Mouse (Mus musculus): ENCODE measurements at regions not wholly inside any gene's neighbourhood (a gene's known extent, or its start where the extent isn't known, plus 50 kb on each side); places are given as distances from the start of the nearest gene placed in this dataset.

DNA sequence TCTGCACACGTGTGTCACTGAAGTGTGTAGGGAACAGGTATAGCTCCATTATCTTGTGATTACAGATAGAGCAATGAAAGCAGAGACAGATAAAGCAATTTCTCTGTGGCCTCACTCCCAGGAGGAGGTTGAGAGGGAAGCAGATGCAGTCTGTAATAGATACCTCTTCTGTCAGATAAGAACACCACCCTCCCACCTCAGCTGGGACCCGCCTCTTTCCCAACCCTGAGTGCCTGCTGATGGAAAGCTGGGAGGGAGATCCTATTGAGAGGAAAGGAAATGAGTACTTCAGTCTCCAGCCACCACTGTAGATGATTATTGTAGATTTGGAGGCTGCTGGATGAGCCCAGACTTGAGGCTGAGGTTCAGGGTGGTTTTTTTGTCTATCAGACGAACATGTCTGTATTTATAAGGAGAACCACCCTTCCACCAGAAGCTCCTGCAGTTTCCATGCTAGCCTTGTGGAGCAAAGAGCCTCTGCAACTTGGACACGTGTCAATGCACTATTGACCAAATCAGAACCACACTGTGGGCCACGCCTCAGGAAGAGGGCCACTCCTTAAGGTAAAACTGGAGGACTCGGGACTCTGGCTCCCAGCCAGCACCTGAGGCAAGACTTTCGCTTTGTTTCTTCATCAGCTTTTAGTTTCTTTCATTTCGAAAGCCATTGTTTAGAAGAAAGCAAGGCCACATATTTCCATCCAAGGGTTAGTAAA, 55.3 kb upstream of the Plekha5 start:
- DNase-seq (ENCODE audit: extremely low spot score, low spot score): no peak

DNA sequence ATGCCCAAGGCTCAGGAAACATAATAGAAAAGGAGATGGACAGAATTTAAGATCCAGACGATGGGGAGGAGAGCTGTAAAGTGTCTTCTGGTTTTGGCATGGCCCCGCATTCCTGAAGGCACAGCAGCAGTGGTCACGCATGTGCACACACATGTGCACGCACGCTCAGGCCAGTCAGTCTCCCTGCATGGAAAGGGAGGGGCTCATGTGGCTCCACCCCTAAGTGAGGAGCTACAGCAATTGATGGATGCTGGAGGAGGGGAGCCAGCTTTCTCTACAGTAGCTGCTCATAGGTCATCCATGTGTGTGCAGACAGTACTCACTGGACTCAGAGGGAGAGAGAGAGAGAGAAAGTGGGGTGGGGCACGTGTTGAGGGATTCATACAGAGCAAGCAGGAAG, 56.6 kb upstream of the Plekha5 start:
- DNase-seq (ENCODE audit: extremely low spot score, low spot score): no peak

DNA sequence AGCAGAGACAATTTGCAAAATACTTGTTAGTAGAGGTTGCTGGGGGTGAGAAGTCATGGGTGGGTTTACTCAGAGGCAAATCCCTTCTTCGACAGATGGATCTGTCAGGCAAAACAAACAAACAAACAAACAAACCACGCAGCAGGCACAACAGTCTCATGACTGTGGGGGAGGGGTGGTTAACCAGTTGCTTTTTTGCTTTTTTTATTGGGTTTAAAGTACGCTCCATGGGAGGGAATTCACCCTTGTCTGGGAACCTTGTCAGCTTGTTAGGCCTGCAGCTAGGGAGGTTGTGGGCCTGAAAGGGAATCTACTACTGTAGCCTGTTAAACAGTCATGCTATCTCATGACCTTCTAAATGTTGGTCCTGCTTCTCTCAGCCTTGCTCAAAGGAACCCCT, 57.1 kb upstream of the Plekha5 start:
- DNase-seq (ENCODE audit: extremely low spot score, low spot score): no peak

DNA sequence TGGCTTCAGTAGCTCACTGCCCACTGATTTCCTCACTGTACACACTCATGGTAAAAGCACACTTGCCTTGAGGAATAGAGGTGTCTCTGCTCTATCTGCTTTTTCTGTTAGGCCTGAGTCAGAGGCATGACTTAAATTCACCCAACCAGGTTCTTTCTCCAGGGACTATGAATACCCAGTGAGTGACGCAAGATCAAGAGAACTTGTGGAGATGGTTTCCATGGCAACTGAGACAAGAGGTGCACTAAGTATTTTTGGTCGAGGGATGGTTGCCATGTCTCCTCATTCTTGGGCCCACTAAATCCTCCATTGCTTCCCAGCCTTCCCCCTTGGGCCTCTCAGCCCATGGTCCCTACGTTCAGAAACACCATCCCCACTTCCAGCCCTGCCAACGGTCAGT, 62.9 kb upstream of the Plekha5 start:
- DNase-seq (ENCODE audit: extremely low spot score, low spot score): no peak

DNA sequence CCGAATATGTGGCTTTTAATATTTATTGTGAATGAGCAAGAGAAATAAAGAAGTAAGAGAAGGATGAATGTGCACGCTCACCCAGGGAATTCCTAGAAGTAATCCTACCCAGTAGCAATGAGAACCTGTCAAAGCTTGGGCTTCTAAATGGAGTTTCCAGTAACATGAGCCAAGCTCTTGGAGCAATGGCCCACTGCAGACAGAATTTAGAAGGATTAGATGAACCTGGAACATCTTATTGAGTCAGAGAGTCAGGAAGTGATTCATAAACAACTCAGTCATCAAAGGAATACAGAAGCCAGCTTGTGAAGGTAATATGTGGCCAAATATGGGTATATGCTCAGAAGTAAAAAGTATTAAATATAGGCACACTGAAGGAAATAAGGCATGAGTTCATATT, 66.0 kb upstream of the Plekha5 start:
- no peak for DNase-seq (ENCODE audit: extremely low spot score, low spot score)

DNA sequence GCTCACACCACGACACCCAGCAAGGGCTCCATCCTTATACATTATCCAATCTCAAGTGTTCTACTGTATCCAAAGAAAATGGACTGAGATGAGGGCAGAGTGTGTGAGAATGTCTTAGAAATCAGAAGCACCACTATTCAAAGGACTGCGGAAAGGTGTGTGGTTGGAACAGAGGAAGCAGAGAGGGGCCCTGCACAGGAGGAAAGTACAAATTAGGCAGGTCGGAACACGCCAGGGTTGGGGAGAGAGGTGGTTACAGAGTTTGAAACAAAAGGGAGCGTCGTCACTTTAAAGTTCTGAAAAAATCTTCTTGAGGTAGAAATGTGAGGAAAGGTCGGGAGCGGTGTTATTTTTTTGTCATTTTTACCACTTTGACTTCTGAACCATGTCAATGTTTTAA, 66.6 kb upstream of the Plekha5 start:
- DNase-seq (ENCODE audit: extremely low spot score, low spot score): no peak

DNA sequence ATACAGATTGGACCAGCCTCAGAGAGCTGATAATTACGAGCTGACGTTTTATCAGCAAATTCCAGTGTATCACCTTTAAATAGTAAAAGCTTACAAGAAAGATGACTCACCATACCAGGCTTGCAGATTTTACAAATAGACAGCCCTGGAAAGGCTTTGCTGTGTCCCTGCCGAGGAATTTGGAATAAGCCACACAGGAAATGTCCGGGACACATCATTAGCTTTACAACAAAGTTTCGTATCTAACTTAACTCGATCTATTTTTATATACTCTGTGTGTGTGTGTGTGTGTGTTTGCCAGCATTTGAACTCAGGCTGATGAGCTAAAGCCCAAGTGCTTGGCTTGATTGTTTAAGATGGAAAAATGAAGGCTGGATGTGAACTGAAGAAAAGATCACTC, 69.8 kb upstream of the Plekha5 start:
- DNase-seq (ENCODE audit: extremely low spot score, low spot score): no peak

DNA sequence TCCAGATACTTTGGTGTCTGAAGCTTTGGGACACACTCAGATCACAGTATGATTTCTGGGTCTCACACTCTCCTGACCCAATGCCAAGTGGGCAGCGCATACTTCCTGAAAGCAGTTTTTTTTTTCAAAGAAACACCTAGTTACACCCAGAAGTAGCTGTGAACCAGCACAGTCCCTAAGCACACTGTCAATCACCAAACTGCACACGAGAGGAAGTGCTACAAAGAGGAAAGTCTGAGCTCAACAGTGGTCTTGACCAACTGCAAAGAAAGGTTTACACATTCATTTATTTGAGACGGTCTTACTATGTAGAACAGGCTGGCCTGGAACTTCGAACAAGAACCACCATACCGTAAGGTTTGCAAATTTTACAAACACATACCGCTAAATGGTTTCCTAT, 70.2 kb upstream of the Plekha5 start:
- DNase-seq (ENCODE audit: extremely low spot score, low spot score): no peak

DNA sequence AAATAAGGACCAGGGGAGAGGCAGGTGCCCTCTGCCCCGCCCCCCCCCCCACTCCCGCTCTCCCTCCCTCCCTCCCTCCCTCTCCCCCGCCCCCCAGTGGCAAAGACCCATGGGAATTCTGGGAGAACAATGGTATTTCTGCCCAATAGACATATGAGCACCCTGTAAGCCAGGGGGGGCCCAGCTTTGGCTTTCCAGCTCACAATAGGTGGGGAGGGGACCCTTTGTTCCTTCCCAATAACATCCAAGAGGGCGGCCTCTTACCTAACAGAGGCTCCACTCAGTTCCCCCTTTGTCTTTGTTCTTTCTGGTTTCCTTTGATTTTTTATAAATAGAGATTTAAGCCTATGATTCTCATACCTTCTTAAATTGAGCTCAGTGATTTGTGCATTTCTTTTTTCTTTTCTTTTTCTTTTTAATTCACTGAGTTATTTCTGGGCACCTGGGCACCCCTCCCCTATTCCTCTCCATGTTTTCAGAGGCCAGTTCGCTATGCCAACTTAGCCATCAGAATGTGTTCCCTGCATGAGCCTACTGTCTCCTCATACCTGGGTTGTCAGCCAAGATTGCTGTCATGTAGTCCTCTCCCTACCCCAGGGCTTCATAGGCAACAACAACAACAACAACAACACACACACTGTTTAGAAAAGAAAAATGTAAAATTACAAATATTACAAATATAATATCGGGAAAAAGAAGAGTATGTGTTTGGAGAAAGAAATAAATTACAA, 72.3 kb upstream of the Plekha5 start:
- DNase-seq (ENCODE audit: extremely low spot score, low spot score): no peak

DNA sequence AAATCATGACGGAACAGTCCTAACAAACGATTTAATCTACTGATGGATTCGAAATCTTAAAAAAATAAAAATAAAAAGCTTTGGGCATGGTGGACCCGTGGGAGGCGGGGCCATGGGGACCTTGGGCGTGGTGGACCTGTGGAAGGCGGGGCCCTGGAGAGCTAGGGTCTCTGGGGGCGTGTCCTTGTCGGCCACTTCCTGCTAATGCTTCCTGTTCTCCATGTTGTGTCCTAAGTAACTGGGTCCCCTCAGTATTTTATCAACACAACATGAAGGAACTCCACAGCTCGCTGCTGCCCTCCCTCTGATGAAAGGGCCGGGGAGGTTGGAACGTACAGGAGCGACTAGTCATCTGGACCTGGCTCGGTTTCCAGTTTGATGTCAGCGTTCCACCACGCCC, 75.3 kb upstream of the Plekha5 start:
- DNase-seq (ENCODE audit: extremely low spot score, low spot score): no peak

DNA sequence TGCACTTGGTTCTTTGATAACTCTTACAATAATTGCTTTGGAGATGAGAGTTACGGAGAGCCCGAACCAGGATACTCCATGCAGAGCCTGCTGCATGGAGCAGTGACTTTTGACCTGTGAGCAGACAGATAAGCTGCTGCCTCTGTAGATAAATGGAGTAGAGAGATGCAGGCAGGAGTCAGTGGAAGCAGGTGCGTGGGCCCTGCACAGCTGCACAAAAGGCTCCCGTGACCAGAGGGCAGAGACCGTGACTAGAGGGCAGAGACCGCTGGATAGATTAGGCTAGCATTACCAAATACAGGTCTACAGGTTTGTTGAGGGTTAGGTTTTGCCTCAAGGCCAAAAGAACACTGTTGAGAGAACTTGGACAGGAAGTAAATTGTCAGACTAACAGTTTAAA, 76.9 kb upstream of the Plekha5 start:
- DNase-seq (ENCODE audit: extremely low spot score, low spot score): no peak

DNA sequence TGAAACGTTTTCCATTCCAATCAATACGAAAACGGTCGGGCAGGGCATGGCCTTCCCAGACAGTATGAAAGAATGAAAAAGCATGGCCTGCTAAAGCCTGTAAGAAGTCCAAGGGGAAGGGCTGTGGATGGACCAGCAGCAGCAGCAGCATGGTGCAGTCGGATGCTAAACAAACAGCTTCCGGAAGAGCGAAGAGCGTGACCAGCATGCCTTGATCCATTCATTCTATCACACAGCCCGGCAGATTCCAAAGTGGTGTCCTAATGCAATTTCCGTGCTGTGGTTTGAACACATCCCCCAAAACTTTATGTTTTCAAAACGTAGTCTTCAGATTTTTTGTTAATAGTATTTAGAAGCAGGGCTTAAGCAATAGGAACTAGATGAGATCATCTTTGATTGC, 80.2 kb upstream of the Plekha5 start:
- no peak for DNase-seq (ENCODE audit: extremely low spot score, low spot score)

DNA sequence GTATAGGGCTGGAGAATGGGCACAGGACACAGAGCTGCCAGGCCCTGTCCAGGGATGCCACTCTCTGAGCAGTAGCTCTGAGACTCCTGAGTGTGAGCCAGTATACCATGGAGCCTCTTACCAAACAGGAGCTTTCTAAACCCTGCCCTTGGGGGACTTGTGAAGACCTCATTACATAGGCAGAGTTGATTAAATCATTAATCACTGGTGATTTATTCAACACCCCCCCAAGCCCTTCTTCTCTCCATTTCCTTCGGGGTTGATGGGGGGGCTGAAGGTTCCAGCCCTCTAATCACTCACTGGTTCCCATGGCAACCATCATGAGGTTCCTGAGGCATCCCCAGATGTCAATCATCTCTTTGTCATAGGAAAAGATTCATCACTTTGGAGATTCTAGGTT, 81.0 kb upstream of the Plekha5 start:
- DNase-seq (ENCODE audit: extremely low spot score, low spot score): no peak

DNA sequence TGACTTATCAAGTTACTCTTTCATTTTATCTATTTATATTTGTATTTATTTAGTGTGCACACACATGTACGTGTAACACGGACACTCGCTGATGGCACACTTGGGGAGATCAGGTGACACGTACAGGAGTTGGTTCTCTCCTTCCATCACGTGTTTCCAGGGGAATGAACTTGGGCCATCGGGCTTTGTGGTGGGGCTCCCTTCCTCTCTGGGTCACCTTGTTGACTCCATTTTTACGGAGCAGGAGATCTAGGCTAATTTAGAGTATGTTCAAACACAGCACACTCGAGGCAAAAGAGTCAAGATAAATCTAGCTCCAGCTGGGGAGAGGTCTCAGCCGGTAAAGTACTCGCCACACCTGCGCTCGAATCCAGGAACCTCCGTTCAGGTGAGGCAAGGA, 84.1 kb upstream of the Plekha5 start:
- no peak for DNase-seq (ENCODE audit: extremely low spot score, low spot score)

DNA sequence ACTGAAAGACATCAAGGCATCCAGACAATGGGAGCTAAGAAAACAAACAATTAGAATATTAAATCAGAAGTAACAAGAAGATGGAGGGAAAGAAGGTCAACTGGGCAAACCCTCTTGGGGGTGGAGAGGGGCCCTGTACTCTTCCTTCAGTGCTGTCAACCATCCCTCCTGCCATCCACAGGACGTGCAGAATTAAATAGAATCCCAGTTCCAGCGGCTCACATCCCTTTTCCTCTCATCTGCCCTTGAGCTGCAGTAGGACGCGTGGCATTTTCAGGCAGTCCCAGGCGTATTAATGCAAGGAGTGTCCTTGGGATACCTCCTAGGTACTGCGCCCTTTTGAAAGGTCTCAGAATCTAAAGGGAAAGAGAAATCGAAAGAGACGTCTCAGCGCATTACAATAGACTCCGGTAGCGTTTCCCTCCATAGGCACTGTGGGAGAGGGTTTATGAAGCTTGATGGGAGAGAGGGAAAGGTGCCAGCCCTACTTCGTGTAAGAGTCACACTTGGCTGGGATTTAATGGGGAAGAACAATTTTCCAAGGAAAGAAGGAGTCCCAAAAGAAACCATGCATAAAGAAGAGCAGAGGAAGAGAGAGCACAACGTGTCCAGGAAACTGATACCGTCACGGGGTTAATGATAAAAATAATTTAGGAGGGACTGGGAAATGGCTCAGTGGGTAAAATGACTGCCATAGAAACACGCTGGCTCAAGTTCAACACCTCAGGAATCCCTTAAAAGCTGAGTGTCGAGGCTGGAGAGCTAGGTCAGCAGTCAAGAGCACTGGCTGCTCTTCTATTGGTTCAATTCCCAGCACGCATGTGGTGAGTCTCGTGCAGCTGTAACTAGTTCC, 85.7 kb upstream of the Plekha5 start:
- DNase-seq (ENCODE audit: extremely low spot score, low spot score): peak; percentile 30

DNA sequence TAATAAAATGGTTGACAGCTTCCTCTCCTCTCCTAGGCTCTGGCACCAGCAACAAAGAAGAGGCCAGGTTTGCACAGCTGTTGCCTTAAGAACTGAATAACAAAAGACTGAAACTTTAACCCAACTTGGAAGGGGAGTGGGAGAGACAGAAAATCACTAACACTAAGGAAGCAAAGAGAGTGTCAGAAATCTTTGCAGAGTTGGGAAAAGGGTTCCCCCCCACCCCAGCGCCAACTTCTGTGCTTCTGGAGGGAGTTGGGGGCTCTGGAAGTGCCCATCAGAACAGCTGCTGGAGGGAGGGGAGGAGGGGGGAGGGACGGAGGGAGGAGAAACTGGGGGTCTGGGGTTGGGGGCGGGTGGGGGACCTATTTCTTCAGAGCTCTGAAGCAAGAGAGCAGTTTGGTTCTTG, 86.8 kb upstream of the Plekha5 start:
- peak; percentile 55 for DNase-seq (ENCODE audit: extremely low spot score, low spot score)

DNA sequence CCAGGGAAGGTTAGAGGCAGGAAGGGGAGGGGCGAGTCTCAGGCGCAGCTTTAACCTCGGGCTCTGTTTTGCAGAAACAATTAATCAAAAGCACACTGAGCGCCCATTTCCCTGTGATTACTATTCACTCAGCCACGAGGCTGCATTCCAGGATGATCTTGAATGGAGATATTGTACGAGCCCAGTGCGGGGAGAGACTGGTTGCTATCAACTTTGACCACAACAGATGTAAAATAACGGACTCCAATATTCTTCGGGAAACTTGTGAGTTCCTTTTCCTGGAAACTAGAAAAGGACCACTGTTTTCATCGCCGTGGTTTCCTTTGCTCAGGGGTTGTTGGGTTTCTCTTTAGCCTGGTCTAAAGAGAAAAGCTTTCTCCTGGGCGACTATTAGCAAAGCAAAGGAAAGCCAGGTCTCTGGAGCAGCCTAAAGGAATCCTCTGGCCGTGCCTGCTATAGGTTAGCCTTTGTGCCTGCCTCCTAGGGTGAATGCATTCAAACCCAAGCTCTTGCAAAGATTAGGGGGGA, 87.4 kb upstream of the Plekha5 start:
- DNase-seq (ENCODE audit: extremely low spot score, low spot score): peak; percentile 54

DNA sequence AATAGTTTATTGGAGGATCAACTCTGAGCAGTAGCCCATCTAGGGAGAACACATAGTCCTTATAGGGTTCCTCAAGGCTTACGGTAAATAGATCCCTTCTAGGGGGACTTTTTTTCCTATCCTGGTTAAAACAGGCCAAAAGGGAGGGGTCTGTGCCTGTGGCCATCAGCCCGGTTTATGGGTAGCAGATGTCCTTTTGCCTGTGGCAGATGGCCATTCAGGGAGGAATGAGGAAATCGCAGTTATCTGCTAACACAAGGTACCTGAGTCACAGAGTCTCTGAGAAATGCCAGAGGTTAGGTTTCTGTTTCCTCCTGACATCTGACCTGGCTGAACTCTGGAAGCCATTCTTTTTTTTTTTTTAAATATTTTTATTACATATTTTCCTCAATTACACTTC, 90.5 kb upstream of the Plekha5 start:
- DNase-seq (ENCODE audit: extremely low spot score, low spot score): no peak

DNA sequence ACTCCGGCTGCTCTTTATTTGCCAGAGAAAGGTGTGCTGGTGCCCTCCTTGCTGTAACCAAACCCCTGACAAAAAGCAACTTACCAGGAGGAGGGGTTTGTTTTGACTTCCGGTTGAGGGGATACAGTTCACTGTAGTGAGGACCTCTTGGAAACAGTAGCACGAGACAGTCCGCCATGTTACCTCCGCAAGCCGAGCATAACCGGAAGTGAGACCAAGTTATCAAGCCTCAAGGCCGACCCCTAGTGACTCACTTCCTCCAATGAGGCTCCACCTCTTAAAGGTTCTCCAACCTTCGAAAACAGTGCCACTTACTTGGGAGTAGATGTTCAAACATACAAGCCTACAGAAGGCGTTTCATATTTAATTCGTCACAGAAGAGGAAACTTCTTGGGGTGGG, 115.2 kb upstream of the Plekha5 start:
- no peak for DNase-seq (ENCODE audit: extremely low spot score, low spot score)

DNA sequence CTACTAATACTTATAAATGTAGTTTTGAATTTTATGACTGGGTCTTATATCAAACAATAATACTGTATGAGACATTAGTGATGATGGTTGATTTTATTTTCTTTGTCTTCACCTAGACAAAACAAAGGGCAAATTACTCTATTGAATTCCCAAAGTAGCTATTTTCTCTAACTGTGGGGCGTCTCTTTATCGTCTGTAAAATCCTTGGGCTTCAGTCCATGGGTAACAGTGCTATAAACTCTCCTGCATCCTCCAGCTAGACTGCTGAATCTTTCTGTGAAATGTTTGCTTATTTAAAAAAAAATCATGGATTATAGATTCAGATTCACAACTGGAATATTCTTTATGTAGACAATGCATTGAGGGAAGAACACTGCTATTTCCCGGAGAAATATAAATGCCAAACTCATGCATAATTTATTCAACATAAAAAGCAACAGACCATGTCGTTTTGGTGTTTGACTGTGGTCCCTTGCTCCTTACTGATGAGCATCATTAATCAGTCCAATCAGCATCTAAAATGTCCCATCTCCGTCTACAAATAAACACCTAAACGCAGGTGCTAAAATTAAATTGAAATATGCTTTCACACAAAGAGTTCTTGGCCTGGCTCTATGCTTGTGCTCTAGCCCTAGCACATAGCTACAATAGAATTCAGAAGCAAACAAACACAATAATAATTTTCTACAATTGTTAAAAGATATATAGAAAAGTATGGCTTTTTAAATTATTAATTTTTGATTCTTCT, 116.9 kb upstream of the Plekha5 start:
- no peak for DNase-seq (ENCODE audit: extremely low spot score, low spot score)

DNA sequence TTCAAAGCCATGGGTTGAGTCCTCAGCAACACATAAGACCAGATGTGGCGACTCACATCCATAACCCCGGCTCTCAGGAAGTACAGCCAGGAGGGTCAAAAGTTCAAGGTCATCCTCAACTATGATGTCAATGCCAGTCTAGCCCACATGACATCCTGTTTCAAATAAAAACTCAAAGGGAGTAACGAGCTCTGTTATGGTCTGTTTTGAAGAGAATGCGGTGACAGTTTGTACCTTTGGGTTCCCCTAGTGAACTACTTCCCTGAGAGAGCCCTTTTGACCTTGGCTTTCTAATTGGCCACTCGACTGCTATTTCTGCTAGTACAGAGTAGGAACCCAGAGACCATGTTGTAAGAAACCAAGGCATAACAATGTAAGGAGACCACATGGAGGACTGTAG, 119.7 kb upstream of the Plekha5 start:
- no peak for DNase-seq (ENCODE audit: extremely low spot score, low spot score)

Measured in neural tube, embryonic 10.5 days (tissue).